Mouse (Mus musculus): ENCODE data around the gene Hsd11b2. TPM values are rescaled to one million over a fixed set of nuclear protein-coding genes. Genes with fewer than 3 reads are reported as not detected.
A peak's percentile ranks its signal among the peaks of the same experiment; 100 is the strongest.

The Hsd11b2 gene
- polyA plus RNA-seq, 1 experiment from 2014 or later: 16.9 TPM

- H3K9me3 ChIP-seq: no peaks in the 10 kb centered on the region
- peak overlapping the region; percentile 67 for H3K9ac ChIP-seq (replicated peaks)
- H3K27ac ChIP-seq: peak overlapping the region; percentile 30; the same call in 1 of the 2 replicates
- H3K36me3 ChIP-seq: 0 out of 2 replicates have a peak, but pooled peaks cover 2% of the 10 kb centered on the region
- H3K4me2 ChIP-seq (replicated peaks): peak overlapping the region; percentile 67
- peaks cover 39% of the 10 kb centered on the region for H3K4me1 ChIP-seq (replicated peaks)
- ATAC-seq: peak; percentile 15
- WGBS: 24% methylated on average over 27 of the region's 27 CpGs
- H3K4me3 ChIP-seq (replicated peaks): peak overlapping the region; percentile 83
- H3K27me3 ChIP-seq: no peaks in the 10 kb centered on the region
Measured at GRCm38 (mm10) chr8:105566703-105567595, 48.4 kb downstream of the Hsd11b2 start.

GRCm38 (mm10) chr8:105571810-105572209 is 53.3 kb downstream of the Hsd11b2 start:
- Histone ChIP-seq H3K27me3 (no peaks in the 10 kb centered on the region), H3K9me3 (no peaks in the 10 kb centered on the region), H3K4me2 (replicated peaks) (no peak overlapping the region), H3K9ac (replicated peaks) (no peak overlapping the region), H3K4me1 (replicated peaks) (peaks cover 7% of the 10 kb centered on the region), H3K4me3 (replicated peaks) (no peak overlapping the region), H3K36me3 (no peaks in the 10 kb centered on the region), H3K27ac (no peak overlapping the region)
- WGBS: 93% methylated on average over 9 of the region's 9 CpGs
- no peak for ATAC-seq

GRCm38 (mm10) chr8:105573427-105573826 is 54.9 kb downstream of the Hsd11b2 start:
- Histone ChIP-seq H3K36me3 (no peaks in the 10 kb centered on the region), H3K4me2 (replicated peaks) (no peak overlapping the region), H3K4me1 (replicated peaks) (no peaks in the 10 kb centered on the region), H3K4me3 (replicated peaks) (no peak overlapping the region), H3K9ac (replicated peaks) (no peak overlapping the region), H3K27me3 (no peaks in the 10 kb centered on the region), H3K9me3 (no peaks in the 10 kb centered on the region), H3K27ac (no peak overlapping the region)
- ATAC-seq: no peak

Other genes with a start within 250 kb of the Hsd11b2 start
- 0.17 and 0.38 TPM in 2 replicates for gene Hsf4, start 249.0 kb upstream of the Hsd11b2 start, polyA plus RNA-seq (2015; fragmentation: Nextera tagmentation; extraction: Ambion mirVana)
- 3.1 and 4.3 TPM in 2 replicates for gene Nol3, start 242.6 kb upstream of the Hsd11b2 start, polyA plus RNA-seq (2015; fragmentation: Nextera tagmentation; extraction: Ambion mirVana)
- gene 4931428F04Rik, start 228.9 kb upstream of the Hsd11b2 start, polyA plus RNA-seq (2015; fragmentation: Nextera tagmentation; extraction: Ambion mirVana): 106 and 107 TPM in 2 replicates
- 10.4 and 11.7 TPM in 2 replicates for gene Exoc3l, start 222.7 kb upstream of the Hsd11b2 start, polyA plus RNA-seq (2015; fragmentation: Nextera tagmentation; extraction: Ambion mirVana)
- 51.1 and 57.5 TPM in 2 replicates for gene E2f4, start 221.1 kb upstream of the Hsd11b2 start, polyA plus RNA-seq (2015; fragmentation: Nextera tagmentation; extraction: Ambion mirVana)
- gene Elmo3, start 213.2 kb upstream of the Hsd11b2 start, polyA plus RNA-seq (2015; fragmentation: Nextera tagmentation; extraction: Ambion mirVana): 0.97 and 1.1 TPM in 2 replicates
- 0.98 and 1.1 TPM in 2 replicates for gene Lrrc29, start 192.5 kb upstream of the Hsd11b2 start, polyA plus RNA-seq (2015; fragmentation: Nextera tagmentation; extraction: Ambion mirVana)
- gene Tmem208, start 192.4 kb upstream of the Hsd11b2 start, polyA plus RNA-seq (2015; fragmentation: Nextera tagmentation; extraction: Ambion mirVana): 121 TPM in 2 replicates
- 0.53 and 0.57 TPM in 2 replicates for gene Fhod1, start 170.8 kb upstream of the Hsd11b2 start, polyA plus RNA-seq (2015; fragmentation: Nextera tagmentation; extraction: Ambion mirVana)
- gene Slc9a5, start 169.9 kb upstream of the Hsd11b2 start, polyA plus RNA-seq (2015; fragmentation: Nextera tagmentation; extraction: Ambion mirVana): 5.4 and 5.6 TPM in 2 replicates
- 0.93 and 1.5 TPM in 2 replicates for gene Plekhg4, start 145.5 kb upstream of the Hsd11b2 start, polyA plus RNA-seq (2015; fragmentation: Nextera tagmentation; extraction: Ambion mirVana)
- not detected in 2 replicates for gene Kctd19, start 105.3 kb upstream of the Hsd11b2 start, polyA plus RNA-seq (2015; fragmentation: Nextera tagmentation; extraction: Ambion mirVana)
- 1.5 and 2.4 TPM in 2 replicates for gene Lrrc36, start 105.2 kb upstream of the Hsd11b2 start, polyA plus RNA-seq (2015; fragmentation: Nextera tagmentation; extraction: Ambion mirVana)
- 93.1 and 111 TPM in 2 replicates for gene Tppp3, start 47.2 kb upstream of the Hsd11b2 start, polyA plus RNA-seq (2015; fragmentation: Nextera tagmentation; extraction: Ambion mirVana)
- 26.2 and 31.3 TPM in 2 replicates for gene Zdhhc1, start 21.9 kb upstream of the Hsd11b2 start, polyA plus RNA-seq (2015; fragmentation: Nextera tagmentation; extraction: Ambion mirVana)
- gene Atp6v0d1, start 47.3 kb downstream of the Hsd11b2 start, polyA plus RNA-seq (2015; fragmentation: Nextera tagmentation; extraction: Ambion mirVana): 177 and 182 TPM in 2 replicates
- gene Ripor1, start 86.5 kb downstream of the Hsd11b2 start, polyA plus RNA-seq (2015; fragmentation: Nextera tagmentation; extraction: Ambion mirVana): 22.6 and 25.9 TPM in 2 replicates
- gene Ctcf, start 117.8 kb downstream of the Hsd11b2 start, polyA plus RNA-seq (2015; fragmentation: Nextera tagmentation; extraction: Ambion mirVana): 135 and 136 TPM in 2 replicates
- 0.80 and 1.1 TPM in 2 replicates for gene Agrp, start 118.6 kb downstream of the Hsd11b2 start, polyA plus RNA-seq (2015; fragmentation: Nextera tagmentation; extraction: Ambion mirVana)
- gene Carmil2, start 167.5 kb downstream of the Hsd11b2 start, polyA plus RNA-seq (2015; fragmentation: Nextera tagmentation; extraction: Ambion mirVana): 11.0 and 12.5 TPM in 2 replicates
- gene Acd, start 182.3 kb downstream of the Hsd11b2 start, polyA plus RNA-seq (2015; fragmentation: Nextera tagmentation; extraction: Ambion mirVana): 94.7 and 101 TPM in 2 replicates
- gene Pard6a, start 182.4 kb downstream of the Hsd11b2 start, polyA plus RNA-seq (2015; fragmentation: Nextera tagmentation; extraction: Ambion mirVana): 42.5 and 43.6 TPM in 2 replicates
- 0.13 and 0.31 TPM in 2 replicates for gene 4933405L10Rik, start 188.9 kb downstream of the Hsd11b2 start, polyA plus RNA-seq (2015; fragmentation: Nextera tagmentation; extraction: Ambion mirVana)
- 14.4 and 15.9 TPM in 2 replicates for gene Enkd1, start 189.5 kb downstream of the Hsd11b2 start, polyA plus RNA-seq (2015; fragmentation: Nextera tagmentation; extraction: Ambion mirVana)
- 90.0 and 92.7 TPM in 2 replicates for gene Gfod2, start 239.9 kb downstream of the Hsd11b2 start, polyA plus RNA-seq (2015; fragmentation: Nextera tagmentation; extraction: Ambion mirVana)

Measured in midbrain, embryonic 13.5 days (tissue).